13 mouse cellular contexts compared by ENCODE assay signal in genomic region chr4:133037293-133037692, GRCm38 (mm10). TPM values are rescaled to one million over a fixed set of nuclear protein-coding genes. Genes with fewer than 3 reads are reported as not detected.
DNase-seq lines count a peak whose midpoint lies in the region; ATAC-seq and TF ChIP-seq lines count a peak whose summit lies in the region.
"Had no signal": no experiment of that assay in that cellular context is flagged by ENCODE, and none has a peak within 500 bp of the region (broad histone marks: within the 10 kb centered on the region; RNA-seq: fewer than 3 reads in every experiment).

No protein-coding gene starts in this region.

- peak overlapping the region; percentile 15 for H3K4me3 ChIP-seq in cerebellum, adult 2 months (replicated peaks; ENCODE audit: insufficient read depth, low read depth, low read length)
- H3K4me3 ChIP-seq in kidney, embryonic 14.5 days (ENCODE audit: low read length), result no peak overlapping the region
- peak overlapping the region; percentile 15 for H3K4me3 ChIP-seq in ES-Bruce4 (ENCODE audit: low read depth, low read length)
- H3K4me3 ChIP-seq in hindbrain, embryonic 15.5 days, result no peak overlapping the region
- H3K4me3 ChIP-seq: midbrain, embryonic 12.5 days had no signal

- TF ChIP-seq EP300 in ES-Bruce4 (IDR thresholded peaks at IDR 0.05; ENCODE audit: insufficient read depth, low read depth, low read length), result 0 out of 2 replicates have a peak, but pooled peaks have one; percentile 31

- no peaks in the 10 kb centered on the region for H3K27me3 ChIP-seq in cerebellum, adult 2 months (ENCODE audit: control insufficient read depth, insufficient read depth, low read length)
- H3K27me3 ChIP-seq in kidney, embryonic 14.5 days (ENCODE audit: control insufficient read depth, insufficient read depth, low read length), result no peaks in the 10 kb centered on the region
- H3K27me3 ChIP-seq in ES-Bruce4 (ENCODE audit: control insufficient read depth, insufficient read depth, low read length, poor library complexity, severe bottlenecking), result no peaks in the 10 kb centered on the region
- H3K27me3 ChIP-seq in hindbrain, embryonic 15.5 days, result no peaks in the 10 kb centered on the region

- WGBS in cerebellum, adult 2 months, result 9% methylated on average over 9 of the region's 9 CpGs
- 29% methylated on average over 9 of the region's 9 CpGs for WGBS in kidney, embryonic 14.5 days
- 31% methylated on average over 9 of the region's 9 CpGs for WGBS in hindbrain, embryonic 15.5 days

- DNase-seq in cerebellum, adult 2 months, result no peak
- no peak for DNase-seq in cerebellum, postnatal 14 days
- no peak for DNase-seq in kidney, postnatal 36 days
- DNase-seq in right cerebral cortex, postnatal 4 days, result no peak
- DNase-seq: embryo, embryonic 11 days; liver, postnatal 0 days; right cerebral cortex, postnatal 25 days had no signal

- H3K4me1 ChIP-seq in cerebellum, adult 2 months (ENCODE audit: control insufficient read depth, insufficient read depth, low read length), result peaks cover 39% of the 10 kb centered on the region
- H3K4me1 ChIP-seq in kidney, embryonic 14.5 days (ENCODE audit: control insufficient read depth, insufficient read depth, low read length), result peaks cover 45% of the 10 kb centered on the region
- H3K4me1 ChIP-seq in ES-Bruce4 (ENCODE audit: control insufficient read depth, insufficient read depth, low read length), result peaks cover 11% of the 10 kb centered on the region
- H3K4me1 ChIP-seq in hindbrain, embryonic 15.5 days (replicated peaks), result peaks cover 56% of the 10 kb centered on the region

- H3K27ac ChIP-seq in cerebellum, adult 2 months (ENCODE audit: insufficient read depth, low read length), result no peak overlapping the region
- no peak overlapping the region; the same call in 1 of the 2 replicates for H3K27ac ChIP-seq in kidney, embryonic 14.5 days (ENCODE audit: low read depth, low read length)
- no peak overlapping the region for H3K27ac ChIP-seq in ES-Bruce4 (ENCODE audit: insufficient read depth, low read length)
- H3K27ac ChIP-seq in hindbrain, embryonic 15.5 days (replicated peaks), result 0 out of 2 replicates have a peak overlapping the region, but pooled peaks have one; percentile 26
- H3K27ac ChIP-seq: midbrain, embryonic 12.5 days had no signal

- H3K9me3 ChIP-seq in kidney, embryonic 14.5 days (ENCODE audit: control insufficient read depth, low read length), result no peaks in the 10 kb centered on the region
- H3K9me3 ChIP-seq in ES-Bruce4 (replicated peaks; ENCODE audit: control insufficient read depth, insufficient read depth, low read length, poor library complexity, severe bottlenecking), result no peaks in the 10 kb centered on the region
- H3K9me3 ChIP-seq in hindbrain, embryonic 15.5 days, result no peaks in the 10 kb centered on the region
- H3K9me3 ChIP-seq: midbrain, embryonic 12.5 days had no signal

- H3K4me2 ChIP-seq in kidney, embryonic 14.5 days (replicated peaks; ENCODE audit: low read depth, low read length), result peak overlapping the region; percentile 100
- H3K4me2 ChIP-seq in hindbrain, embryonic 15.5 days, result peak overlapping the region; percentile 99

- TF ChIP-seq POLR2A in cerebellum, adult 2 months (IDR thresholded peaks at IDR 0.05; ENCODE audit: borderline replicate concordance, insufficient read depth, low read length), result no peak
- no peak for TF ChIP-seq POLR2A in ES-Bruce4 (IDR thresholded peaks at IDR 0.05; ENCODE audit: insufficient read depth, low read length)

- TF ChIP-seq CTCF in cerebellum, adult 2 months (IDR thresholded peaks at IDR 0.05; ENCODE audit: borderline replicate concordance, insufficient read depth, low read depth, low read length), result no peak
- no peak for TF ChIP-seq CTCF in ES-Bruce4 (IDR thresholded peaks at IDR 0.05; ENCODE audit: low read depth, low read length)

- no peak for ATAC-seq in kidney, embryonic 14.5 days (ENCODE audit: low FRiP score, low TSS enrichment)
- ATAC-seq in hindbrain, embryonic 15.5 days (ENCODE audit: low FRiP score, low read depth), result peak; percentile 13; the same call in 1 of the 2 replicates
- ATAC-seq in granulocyte monocyte progenitor cell, adult 5-6 weeks (replicated peaks; ENCODE audit: poor library complexity, severe bottlenecking), result no peak
- ATAC-seq: forebrain, embryonic 14.5 days; liver, postnatal 0 days had no signal

- no peaks in the 10 kb centered on the region for H3K36me3 ChIP-seq in kidney, embryonic 14.5 days (ENCODE audit: control insufficient read depth, insufficient read depth, low read length)
- peaks cover 2% of the 10 kb centered on the region; the same call in 1 of the 2 replicates for H3K36me3 ChIP-seq in ES-Bruce4 (ENCODE audit: control insufficient read depth, insufficient read depth, low read length, poor library complexity, severe bottlenecking)
- H3K36me3 ChIP-seq in hindbrain, embryonic 15.5 days, result no peaks in the 10 kb centered on the region
- H3K36me3 ChIP-seq: midbrain, embryonic 12.5 days had no signal

- H3K9ac ChIP-seq in kidney, embryonic 14.5 days (ENCODE audit: low read depth, low read length), result no peak overlapping the region
- H3K9ac ChIP-seq in ES-Bruce4 (ENCODE audit: low read depth, poor library complexity, severe bottlenecking), result no peak overlapping the region
- no peak overlapping the region for H3K9ac ChIP-seq in hindbrain, embryonic 15.5 days
- H3K9ac ChIP-seq: liver, postnatal 0 days; midbrain, embryonic 12.5 days had no signal

RNA-seq across cellular contexts. Expression of gene Ahdc1, which starts 26.2 kb away (rescaled TPM):
- polyA plus RNA-seq in cerebellum, adult 2 months (2012; rRNA removed), result 30.8 and 34.3 TPM in 2 replicates
- polyA plus RNA-seq in kidney, embryonic 14.5 days (2014; fragmentation: Nextera tagmentation; extraction: Ambion mirVana), result 11.3 and 12.1 TPM in 2 replicates
- 88.2 and 102 TPM in 2 replicates for polyA plus RNA-seq in ES-Bruce4 (2011; ENCODE audit: insufficient read depth, insufficient read length, low read depth, missing spikeins)
- 11.8 and 13.9 TPM in 2 replicates for polyA plus RNA-seq in hindbrain, embryonic 15.5 days (2015; fragmentation: Nextera tagmentation; extraction: Ambion mirVana)
- 1.3 and 4.7 TPM in 2 replicates for total RNA-seq in granulocyte monocyte progenitor cell, adult 5-6 weeks (2014; fragmentation: Nextera tagmentation)
- 0.26 and 0.93 TPM in 2 replicates for total RNA-seq in granulocyte monocyte progenitor cell, adult 5-6 weeks (2017)

Comparison
In these comparisons a context has a peak if more than half of its experiments do, and no peak if none do; other contexts are left out.
1. H3K4me3 ChIP-seq: peak in cerebellum, adult 2 months (single experiment) and ES-Bruce4 (single experiment); none in kidney, embryonic 14.5 days (single experiment) and hindbrain, embryonic 15.5 days (single experiment).